Mouse (Mus musculus): ENCODE data around the gene Klf4. TPM values are rescaled to one million over a fixed set of nuclear protein-coding genes. Genes with fewer than 3 reads are reported as not detected.
A peak's percentile ranks its signal among the peaks of the same experiment; 100 is the strongest.

Gene Klf4
- total and polyA plus RNA-seq, 3 experiments = 0.51 to 2.9 (median 1.3) TPM

DNA sequence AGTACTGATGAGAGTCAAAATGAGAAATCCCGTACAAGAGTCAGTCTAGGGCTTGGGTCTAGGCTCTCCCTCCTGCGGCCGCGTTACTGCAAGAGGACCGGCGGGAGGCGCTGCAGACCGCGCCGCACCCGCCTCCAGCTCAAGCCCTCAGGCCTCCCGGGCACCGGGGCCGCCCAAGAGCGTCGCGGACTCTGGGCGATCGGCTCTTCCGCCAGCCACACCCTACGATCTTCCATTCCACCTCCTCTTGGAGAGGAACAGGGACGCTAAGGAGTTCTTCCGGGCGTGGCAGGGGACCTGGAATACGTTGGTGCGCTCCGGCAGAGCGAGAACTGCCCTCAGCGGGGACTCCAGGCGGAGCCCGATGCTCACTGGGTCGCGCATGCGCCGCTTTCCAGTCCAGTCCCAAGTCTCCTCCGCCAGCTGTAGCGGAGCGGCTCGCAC lies 17.5 kb downstream of the Klf4 start:
- no peaks in the 10 kb centered on the region for H3K36me3 ChIP-seq (replicated peaks in 1 of 2; ENCODE audit: control insufficient read depth in 1 of 2, insufficient read depth in 1 of 2, low read length in 1 of 2)
- H3K4me3 ChIP-seq (replicated peaks in 1 of 3; ENCODE audit: low read depth in 2 of 3, low read length in 2 of 3, poor library complexity in 1 of 3) = peak overlapping the region; percentile 44 to 65 (median 59)
- no peaks in the 10 kb centered on the region for H3K9me3 ChIP-seq (replicated peaks; ENCODE audit: low read length)
- peaks cover 4 to 8% of the 10 kb centered on the region in 2 experiments; a peak in 3 of 4 replicates for H3K4me1 ChIP-seq (ENCODE audit: control insufficient read depth in 1 of 2, insufficient read depth in 2 of 2)
- dilution Hi-C loops (cut with MboI; ENCODE audit: extremely low pct_ligation_motif_present, extremely low pct_unique_long_range_greater_than_20kb, low sequenced_read_pairs) = no loop called here
- no peaks in the 10 kb centered on the region for H3K79me2 ChIP-seq (replicated peaks; ENCODE audit: control insufficient read depth, extremely low read depth, insufficient read depth, poor library complexity, severe bottlenecking)
- H3K4me2 ChIP-seq (ENCODE audit: insufficient read depth, low read depth, poor library complexity, severe bottlenecking) = peak overlapping the region; percentile 89
- no peaks in the 10 kb centered on the region for H3K27me3 ChIP-seq (replicated peaks)
- DNase-seq (ENCODE audit: extremely low read depth) = peak; percentile 62
- no peak overlapping the region for H3K27ac ChIP-seq (ENCODE audit: insufficient read depth, low read depth)
- peak overlapping the region; percentile 31 for H3K9ac ChIP-seq (ENCODE audit: insufficient read depth, low read depth)
- TF ChIP-seq IRF4 (IDR thresholded peaks at IDR 0.05; ENCODE audit: low read depth, low read length) = peak; percentile 59; the same call in 1 of the 2 replicates
- peak; percentile 38; the same call in 1 of the 2 replicates for TF ChIP-seq POLR2A (IDR thresholded peaks at IDR 0.05; ENCODE audit: low read depth, low read length)
- TF ChIP-seq RCOR1 (conservative IDR thresholded peaks at IDR 0.05; ENCODE audit: low read depth, low read length) = no peak
- peak; percentile 95 for TF ChIP-seq NRF1 (IDR thresholded peaks at IDR 0.05; ENCODE audit: low read depth, low read length)
- TF ChIP-seq NELFE (IDR thresholded peaks at IDR 0.05; ENCODE audit: low read depth, low read length) = 0 out of 2 replicates have a peak, but pooled peaks have one; percentile 17
- TF ChIP-seq SMC3 (IDR thresholded peaks at IDR 0.05; ENCODE audit: low read depth, low read length) = peak; percentile 74
- no peak for TF ChIP-seq GABPA (IDR thresholded peaks at IDR 0.05; ENCODE audit: insufficient replicate concordance, low read depth, low read length)
- peak; percentile 30; the same call in 1 of the 2 replicates for TF ChIP-seq ELF1 (IDR thresholded peaks at IDR 0.05; ENCODE audit: low read depth, low read length)
- peak; percentile 28 for TF ChIP-seq ZC3H11A (IDR thresholded peaks at IDR 0.05; ENCODE audit: low read depth, low read length)
- peak; percentile 24; the same call in 1 of the 2 replicates for TF ChIP-seq MEF2A (IDR thresholded peaks at IDR 0.05; ENCODE audit: borderline replicate concordance, low read depth, low read length)
- 0 out of 2 replicates have a peak, but pooled peaks have one; percentile 38 for TF ChIP-seq UBTF (IDR thresholded peaks at IDR 0.05; ENCODE audit: low read depth, low read length)
- TF ChIP-seq RAD21 (IDR thresholded peaks at IDR 0.05; ENCODE audit: low read depth, low read length) = peak; percentile 86
- TF ChIP-seq BHLHE40 (IDR thresholded peaks at IDR 0.05; ENCODE audit: low read depth, low read length) = no peak
- no peak for TF ChIP-seq ETS1 (conservative IDR thresholded peaks at IDR 0.05; ENCODE audit: low read depth, low read length)
- TF ChIP-seq CTCF (conservative IDR thresholded peaks at IDR 0.05 in 1 of 2, IDR thresholded peaks at IDR 0.05 in 1 of 2; ENCODE audit: low read depth in 2 of 2, low read length in 2 of 2) = peak; percentile 23 to 82; a peak in 2 of 4 replicates
- in situ Hi-C loops (cut with MboI; ENCODE audit: low pct_ligation_motif_present, low pct_unique_long_range_greater_than_20kb, low sequenced_read_pairs) = loop anchor here (25.0 kb wide), 1 partner anchor 973 kb away; no protein-coding TSS in a partner anchor

DNA sequence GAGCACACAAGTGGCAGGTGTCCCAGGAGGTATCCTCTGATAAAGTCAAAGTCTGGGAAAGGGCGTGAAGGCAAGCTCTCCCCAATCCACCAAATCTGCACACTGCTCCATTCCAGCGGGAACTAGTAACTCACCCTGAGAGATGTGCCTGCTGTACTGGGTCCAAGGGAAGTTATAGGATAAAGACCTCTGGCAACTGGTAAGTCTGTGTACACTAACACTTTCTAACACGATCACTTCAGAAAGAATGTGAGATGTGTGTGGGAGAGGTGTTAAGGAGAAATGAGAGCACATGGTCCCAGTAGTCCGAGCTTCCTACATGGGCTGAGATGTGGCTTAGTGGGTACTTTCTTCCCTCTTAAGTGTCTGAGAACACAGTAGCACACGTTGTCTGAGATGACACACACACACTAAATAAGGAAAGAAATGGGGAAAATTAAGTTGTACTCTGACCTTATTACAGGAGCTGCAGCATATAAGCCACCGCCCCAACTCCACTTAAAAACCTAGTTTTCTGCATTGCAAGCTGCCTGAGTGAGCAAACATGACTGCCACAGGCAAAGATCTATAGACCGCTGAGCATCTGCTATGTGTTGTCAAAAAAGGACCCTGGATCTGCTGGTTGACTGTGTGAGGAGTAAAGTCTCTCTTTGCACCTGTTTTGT lies 18.5 kb downstream of the Klf4 start:
- Histone ChIP-seq H3K36me3 (replicated peaks in 1 of 2; ENCODE audit: control insufficient read depth in 1 of 2, insufficient read depth in 1 of 2, low read length in 1 of 2) (no peaks in the 10 kb centered on the region), H3K4me1 (ENCODE audit: control insufficient read depth in 1 of 2, insufficient read depth in 2 of 2) (peaks cover 4 to 8% of the 10 kb centered on the region in 2 experiments; a peak in 3 of 4 replicates), H3K4me2 (ENCODE audit: insufficient read depth, low read depth, poor library complexity, severe bottlenecking) (no peak overlapping the region), H3K4me3 (replicated peaks in 1 of 3; ENCODE audit: low read depth in 2 of 3, low read length in 2 of 3, poor library complexity in 1 of 3) (no peak overlapping the region), H3K27me3 (replicated peaks) (no peaks in the 10 kb centered on the region), H3K79me2 (replicated peaks; ENCODE audit: control insufficient read depth, extremely low read depth, insufficient read depth, poor library complexity, severe bottlenecking) (no peaks in the 10 kb centered on the region), H3K9me3 (replicated peaks; ENCODE audit: low read length) (no peaks in the 10 kb centered on the region), H3K27ac (ENCODE audit: insufficient read depth, low read depth) (no peak overlapping the region), H3K9ac (ENCODE audit: insufficient read depth, low read depth) (no peak overlapping the region)
- no peak for DNase-seq (ENCODE audit: extremely low read depth)
- dilution Hi-C loops (cut with MboI; ENCODE audit: extremely low pct_ligation_motif_present, extremely low pct_unique_long_range_greater_than_20kb, low sequenced_read_pairs) (no loop called here), in situ Hi-C loops (cut with MboI; ENCODE audit: low pct_ligation_motif_present, low pct_unique_long_range_greater_than_20kb, low sequenced_read_pairs) (loop anchor here (25.0 kb wide), 1 partner anchor 974 kb away; no protein-coding TSS in a partner anchor)
- no peak for TF ChIP-seq POLR2A (IDR thresholded peaks at IDR 0.05; ENCODE audit: low read depth, low read length)

Measured in CH12.LX (cell line).